Comparison of ENCODE assay signal across 8 mouse cellular contexts in genomic region chr14:14120230-14121096, GRCm38 (mm10). TPM values are rescaled to one million over a fixed set of nuclear protein-coding genes. Genes with fewer than 3 reads are reported as not detected.
DNase-seq lines count a peak whose midpoint lies in the region; ATAC-seq lines count a peak whose summit lies in the region.

Psmd6 (minus strand) TSS chr14:14120984.

- intact Hi-C loops in gastrocnemius, postnatal 14 days (cut with DNase I; ENCODE audit: low total_unique reads): no loop called here
- intact Hi-C loops in left cerebral cortex, postnatal 10 days (cut with DNase I): loop anchor here (5.0 kb wide), 1 partner anchor 1333 kb away; no protein-coding TSS in a partner anchor

- ATAC-seq in inflammation-experienced regulatory T-cells, adult 6 months: peak; percentile 97
- ATAC-seq in megakaryocyte-erythroid progenitor cell, adult 5-6 weeks (replicated peaks; ENCODE audit: low FRiP score, low TSS enrichment, poor library complexity, severe bottlenecking): peak; percentile 98

- DNase-seq in adrenal gland, adult (ENCODE audit: inconsistent age in 2 of 2, low spot score in 1 of 2): peak; percentile 91 to 97
- DNase-seq in embryo, embryonic 10.5 days (ENCODE audit: low spot score): peak; percentile 90
- peak; percentile 89 for DNase-seq in gastrocnemius, postnatal 14 days
- peak; percentile 85 to 92 for DNase-seq in left cerebral cortex, postnatal 10 days (ENCODE audit: extremely low spot score in 1 of 2, low spot score in 2 of 2)
- DNase-seq in right cerebral cortex, postnatal 25 days: peak; percentile 88
- peak; percentile 85 to 93 for DNase-seq in urinary bladder, postnatal 4 days (ENCODE audit: low spot score in 2 of 2)

RNA-seq across cellular contexts. Expression of gene Psmd6, which starts in this region (rescaled TPM):
- total RNA-seq in gastrocnemius, postnatal 14 days (2021): 100 to 1,000 TPM; 158 to 174 TPM
- 100 to 1,000 TPM; 117 to 176 (median 128) TPM for polyA plus RNA-seq in inflammation-experienced regulatory T-cells, adult 6 months (2017; shearing (Covaris generic))
- total RNA-seq in left cerebral cortex, postnatal 10 days (2021): 100 to 1,000 TPM; 124 to 127 TPM
- total RNA-seq in megakaryocyte-erythroid progenitor cell, adult 5-6 weeks (2014; fragmentation: Nextera tagmentation): 154 and 175 TPM in 2 replicates
- 296 and 300 TPM in 2 replicates for total RNA-seq in megakaryocyte-erythroid progenitor cell, adult 5-6 weeks (2017)

Comparison
In these comparisons a context has a peak if more than half of its experiments do, and no peak if none do; other contexts are left out.
1. Peak in every context shown above with its lines: DNase-seq and ATAC-seq.